Mouse (Mus musculus) lung, postnatal 0 days (tissue): ENCODE results near the gene Fetub. TPM values are rescaled to one million over a fixed set of nuclear protein-coding genes. Genes with fewer than 3 reads are reported as not detected.
"Not testable (repeated sequence)": the region's sequence is repeated elsewhere in the genome, so short reads cannot be mapped to it uniquely, and the experiment has no call there.

Experiments used
- ATAC-seq: fragments of 200-750 bp; cut with Nextera tagmentation; 2 replicates; pipeline ENCODE4 v1.8.0; 2017; ENCODE audit warnings: moderate library complexity
- DNase-seq: peaks from one replicate; pipeline ENCODE4 v3.0.0-alpha.2; 2016; ENCODE audit warnings: low spot score
- H3K27ac ChIP-seq: fragments of 300-500 bp; sonication (generic); 2 replicates; pipeline ENCODE4 v1.5.1; 2014; ENCODE audit warnings: antibody characterized with exemption, mild to moderate bottlenecking, low read length, mixed read lengths
- H3K27me3 ChIP-seq: fragments of 300-500 bp; sonication (generic); replicated peaks from 2 replicates; pipeline ENCODE4 v1.6.1; 2014; ENCODE audit warnings: low read length, mixed read lengths; ENCODE audit not compliant: insufficient read depth
- H3K36me3 ChIP-seq: fragments of 300-500 bp; sonication (generic); 2 replicates; pipeline ENCODE4 v1.6.1; 2014; ENCODE audit warnings: low read length, mixed read lengths; ENCODE audit not compliant: insufficient read depth
- H3K4me1 ChIP-seq: fragments of 300-500 bp; sonication (generic); 2 replicates; pipeline ENCODE4 v1.6.1; 2014; ENCODE audit warnings: antibody characterized with exemption, low read depth, low read length, mixed read lengths; ENCODE audit not compliant: insufficient read depth
- H3K4me2 ChIP-seq: fragments of 300-500 bp; sonication (generic); replicated peaks from 2 replicates; pipeline ENCODE4 v1.6.1; 2014; ENCODE audit warnings: low read depth, mild to moderate bottlenecking, low read length, moderate library complexity, mixed read lengths
- H3K4me3 ChIP-seq: fragments of 300-500 bp; sonication (generic); 2 replicates; pipeline ENCODE4 v1.5.1; 2014; ENCODE audit warnings: low read depth, low read length
- H3K9ac ChIP-seq: fragments of 300-500 bp; sonication (generic); replicated peaks from 2 replicates; pipeline ENCODE4 v1.6.1; 2014; ENCODE audit warnings: low read depth, mild to moderate bottlenecking
- H3K9me3 ChIP-seq: fragments of 300-500 bp; sonication (generic); 2 replicates; pipeline ENCODE4 v1.6.1; 2016; ENCODE audit warnings: low read length, mixed read lengths
- CTCF ChIP-seq: IDR thresholded peaks from 2 replicates; pipeline ENCODE4 v1.5.1; 2016; ENCODE audit warnings: antibody characterized with exemption, mild to moderate bottlenecking
- EP300 ChIP-seq: IDR thresholded peaks from 2 replicates; pipeline ENCODE4 v1.6.1; 2016; ENCODE audit warnings: antibody characterized with exemption, mild to moderate bottlenecking, control low read depth
- WGBS: fragments of 180-500 bp; shearing (Covaris S2); extraction: QIAGEN DNeasy Blood & Tissue Kit; methylation state at CpG from one replicate; pipeline ENCODE4 v1.1.7; 2014; 5-methylcytosine and 5-hydroxymethylcytosine counted together
- polyA plus RNA-seq: library from polyadenylated mRNA; unstranded; fragments of >200 nt; fragmentation: Nextera tagmentation; extraction: Ambion mirVana; gene quantifications from 2 replicates; pipeline ENCODE4 v1.2.1, GENCODE M21; 2015

Fetub gene
- polyA plus RNA-seq, 1 experiment from 2014 or later, result 0.35 TPM

DNA sequence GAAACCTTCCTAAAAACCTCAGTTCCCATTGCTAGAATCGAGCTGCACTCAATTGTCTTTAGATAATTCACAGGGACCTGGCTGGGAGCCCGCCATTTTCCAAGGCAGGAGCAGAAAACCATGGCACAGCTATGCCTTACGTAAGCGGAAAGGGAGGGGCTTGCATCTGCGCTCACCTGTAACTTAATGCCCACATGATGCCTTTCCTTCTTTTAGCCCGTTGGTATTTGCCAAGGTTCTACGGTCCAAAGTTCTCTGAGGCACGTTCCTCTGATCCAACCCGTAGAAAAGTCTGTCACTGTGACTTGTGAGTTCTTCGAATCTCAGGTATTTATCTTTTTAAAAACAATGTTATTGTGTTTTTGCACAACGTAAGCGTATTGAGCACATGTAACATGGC lies 19.5 kb downstream of the Fetub start:
- Histone ChIP-seq H3K4me2 (no peak overlapping the region), H3K4me3 (no peak overlapping the region), H3K9me3 (no peaks in the 10 kb centered on the region), H3K9ac (no peak overlapping the region), H3K4me1 (no peaks in the 10 kb centered on the region), H3K36me3 (no peaks in the 10 kb centered on the region), H3K27me3 (no peaks in the 10 kb centered on the region), H3K27ac (no peak overlapping the region)
- no peak for ATAC-seq
- no peak for DNase-seq
- WGBS, result 84% methylated on average over 12 of the region's 12 CpGs
- TF ChIP-seq EP300, result no peak
- TF ChIP-seq CTCF, result no peak

DNA sequence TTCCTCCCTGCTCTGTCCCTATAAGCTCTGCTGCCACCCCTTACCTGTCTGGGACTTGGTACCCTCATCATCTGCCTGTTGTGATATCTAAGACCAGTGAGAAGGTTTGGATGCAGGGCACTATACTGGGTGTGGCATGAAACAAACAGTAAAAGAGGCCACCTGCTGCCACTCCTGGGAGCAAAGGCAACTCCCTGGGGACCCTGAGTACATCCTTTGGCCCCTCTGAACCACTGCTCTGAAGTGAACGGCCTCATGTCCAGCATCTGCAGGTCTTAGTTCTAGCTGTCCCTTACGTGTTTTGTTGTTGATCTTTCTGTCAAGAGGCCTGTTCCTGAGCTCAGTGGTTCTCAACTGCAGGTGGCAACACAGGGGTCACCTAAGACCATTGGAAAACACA lies 20.4 kb downstream of the Fetub start:
- Histone ChIP-seq H3K4me3 (no peak overlapping the region), H3K9me3 (no peaks in the 10 kb centered on the region), H3K27me3 (no peaks in the 10 kb centered on the region), H3K4me1 (no peaks in the 10 kb centered on the region), H3K4me2 (no peak overlapping the region), H3K9ac (no peak overlapping the region), H3K27ac (no peak overlapping the region), H3K36me3 (no peaks in the 10 kb centered on the region)
- TF ChIP-seq EP300 (no peak), CTCF (no peak)
- DNase-seq (no peak), ATAC-seq (no peak)
- WGBS, result 56% methylated on average over 2 of the region's 2 CpGs

DNA sequence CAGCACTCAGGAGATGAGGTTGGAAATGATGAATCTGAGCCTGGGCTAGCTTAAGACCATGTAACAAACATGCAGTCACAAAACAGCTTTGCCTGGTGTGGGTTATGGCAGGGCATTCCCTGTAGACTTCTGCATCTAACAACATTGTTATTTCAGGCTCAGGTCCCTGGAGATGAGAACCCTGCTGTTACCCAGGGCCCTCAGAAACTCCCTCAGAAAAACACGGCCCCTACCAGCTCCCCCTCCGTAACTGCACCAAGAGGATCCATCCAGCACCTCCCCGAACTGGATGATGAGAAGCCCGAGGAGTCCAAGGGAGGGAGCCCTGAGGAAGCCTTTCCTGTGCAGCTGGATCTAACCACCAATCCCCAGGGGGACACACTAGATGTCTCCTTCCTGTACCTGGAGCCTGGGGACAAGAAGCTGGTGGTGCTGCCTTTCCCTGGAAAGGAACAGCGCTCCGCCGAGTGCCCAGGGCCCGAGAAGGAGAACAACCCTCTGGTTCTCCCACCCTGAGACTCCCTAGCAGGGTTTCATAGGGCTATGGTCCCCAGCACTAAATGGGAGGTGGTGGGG lies 21.1 kb downstream of the Fetub start:
- DNase-seq (no peak), ATAC-seq (no peak)
- TF ChIP-seq CTCF (no peak), EP300 (no peak)
- Histone ChIP-seq H3K9me3 (no peaks in the 10 kb centered on the region), H3K4me3 (no peak overlapping the region), H3K9ac (no peak overlapping the region), H3K27me3 (no peaks in the 10 kb centered on the region), H3K4me1 (no peaks in the 10 kb centered on the region), H3K36me3 (no peaks in the 10 kb centered on the region), H3K27ac (no peak overlapping the region), H3K4me2 (no peak overlapping the region)
- WGBS, result 71% methylated on average over 8 of the region's 8 CpGs

DNA sequence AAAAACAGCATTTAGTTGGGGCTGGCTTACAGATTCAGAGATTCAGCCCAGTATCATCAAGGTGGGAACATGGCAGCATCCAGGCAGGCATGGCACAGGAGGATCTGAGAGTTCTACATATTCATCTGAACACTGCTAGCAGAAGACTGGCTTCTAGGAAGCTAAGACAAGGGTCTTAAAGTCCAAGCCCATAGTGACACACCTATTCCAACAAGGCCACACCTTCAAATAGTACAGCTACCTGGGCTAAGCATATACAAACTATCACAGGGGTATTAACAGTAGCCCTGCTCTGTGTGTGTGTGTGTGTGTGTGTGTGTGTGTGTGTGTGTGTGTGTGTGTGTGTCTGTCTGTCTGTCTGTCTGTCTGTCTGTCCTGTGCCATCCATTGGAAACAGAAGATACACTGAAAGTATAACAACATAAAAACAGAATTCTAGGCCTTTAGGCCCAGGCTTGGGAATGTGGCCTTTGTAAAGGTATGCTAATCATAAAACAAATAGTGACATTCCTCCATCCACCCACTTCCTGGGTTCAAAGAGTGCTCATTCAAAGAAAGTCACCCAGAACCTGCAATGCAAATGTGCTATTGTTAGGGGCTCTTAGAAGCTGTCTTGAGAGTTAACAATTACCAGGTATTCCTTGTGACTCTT lies 23.8 kb downstream of the Fetub start:
- not testable (repeated sequence) for H3K27me3 ChIP-seq, H3K36me3 ChIP-seq

DNA sequence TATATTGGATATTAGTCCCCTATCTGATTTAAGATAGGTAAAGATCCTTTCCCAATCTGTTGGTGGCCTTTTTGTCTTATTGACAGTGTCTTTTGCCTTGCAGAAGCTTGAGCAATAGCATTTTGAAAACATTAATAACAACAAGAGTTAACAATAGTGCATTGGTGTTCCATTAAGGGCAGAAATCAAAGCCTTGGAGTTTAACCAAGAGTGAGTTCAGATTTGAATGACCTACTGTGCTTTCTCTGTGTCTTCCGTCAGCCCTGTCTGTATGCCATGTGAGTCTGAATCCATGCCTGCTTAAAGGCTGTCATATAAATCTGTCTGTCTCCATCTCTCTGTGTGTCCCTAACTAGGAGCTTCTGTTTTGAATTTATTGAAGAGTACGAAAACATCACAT lies 29.2 kb downstream of the Fetub start:
- no peaks in the 10 kb centered on the region for H3K9me3 ChIP-seq
- no peak overlapping the region for H3K4me3 ChIP-seq
- H3K9ac ChIP-seq, result no peak overlapping the region
- 82% methylated on average over 2 of the region's 2 CpGs for WGBS
- no peak for TF ChIP-seq CTCF
- no peak overlapping the region for H3K27ac ChIP-seq
- no peak overlapping the region for H3K4me2 ChIP-seq
- ATAC-seq, result no peak
- H3K4me1 ChIP-seq, result no peaks in the 10 kb centered on the region
- no peaks in the 10 kb centered on the region for H3K36me3 ChIP-seq
- H3K27me3 ChIP-seq, result no peaks in the 10 kb centered on the region
- DNase-seq, result no peak

More for the DNA sequence above, 23.8 kb downstream of the Fetub start:
- H3K27ac ChIP-seq, H3K4me3 ChIP-seq, ATAC-seq, H3K4me1 ChIP-seq, H3K9me3 ChIP-seq, H3K4me2 ChIP-seq, DNase-seq, H3K9ac ChIP-seq: not testable (repeated sequence)

DNA sequence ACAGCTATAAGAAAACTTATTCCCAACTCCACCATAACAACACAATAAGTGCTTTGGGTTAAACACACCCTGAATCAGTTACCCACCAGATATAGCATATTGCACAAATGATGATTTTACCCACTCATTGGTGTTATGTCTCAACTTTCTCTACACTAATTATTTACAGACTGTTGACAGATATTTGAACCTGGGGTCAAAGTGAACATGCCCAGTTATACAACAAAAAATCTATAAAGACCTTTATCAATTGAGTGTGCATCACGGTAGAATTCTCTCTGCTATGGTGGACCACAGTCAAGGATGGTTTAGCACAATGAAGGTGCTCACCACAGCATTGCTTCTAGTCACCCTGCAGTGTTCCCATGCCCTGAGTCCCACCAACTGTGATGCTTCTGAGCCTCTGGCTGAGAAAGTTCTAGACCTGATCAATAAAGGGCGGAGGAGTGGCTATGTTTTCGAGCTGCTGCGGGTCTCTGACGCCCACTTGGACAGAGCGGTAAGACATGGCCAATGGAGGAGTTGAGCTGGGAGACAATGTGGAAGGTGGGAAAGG lies 32.8 kb downstream of the Fetub start, which contains the start of gene Hrg:
Gene Hrg, plus strand, starts transcription at position 233 of the 556 bp plus-strand sequence.
- H3K4me2 ChIP-seq, result no peak within 1 kb of the TSS
- H3K9me3 ChIP-seq, result no peaks in the 10 kb centered on the region
- WGBS, result 90% methylated on average over 6 of the region's 6 CpGs
- ATAC-seq (no peak), DNase-seq (no peak)
- H3K27ac ChIP-seq, result no peak within 1 kb of the TSS
- no peak within 1 kb of the TSS for H3K9ac ChIP-seq
- H3K4me3 ChIP-seq, result no peak within 1 kb of the TSS
- no peaks in the 10 kb centered on the region for H3K4me1 ChIP-seq
- no peak for TF ChIP-seq CTCF
- TF ChIP-seq EP300, result no peak
- no peaks in the 10 kb centered on the region for H3K27me3 ChIP-seq
- H3K36me3 ChIP-seq, result no peaks in the 10 kb centered on the region
